Mouse (Mus musculus): ENCODE data around the gene Kank1. TPM values are rescaled to one million over a fixed set of nuclear protein-coding genes. Genes with fewer than 3 reads are reported as not detected.

The Kank1 gene
- polyA plus RNA-seq, 1 experiment = 6.3 TPM

DNA sequence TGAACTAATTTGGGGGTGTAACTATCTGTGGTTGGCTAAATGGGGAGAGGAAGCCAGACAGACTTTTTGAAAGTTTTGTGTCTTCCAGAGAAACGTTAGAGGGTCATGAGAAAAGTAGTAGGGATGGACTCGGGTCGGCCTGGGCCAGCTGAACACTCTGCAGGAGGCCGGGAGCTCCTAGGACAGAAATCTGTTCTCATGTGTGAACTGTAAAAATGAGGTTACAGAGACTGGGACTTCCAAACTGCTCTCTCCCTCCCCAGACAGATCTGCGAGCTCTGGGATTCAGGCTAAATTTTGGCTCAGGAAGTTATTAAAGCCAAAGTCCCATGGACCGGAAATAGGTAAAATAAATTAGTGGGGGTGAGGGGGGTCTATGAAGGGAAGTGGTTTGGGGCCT, 198.0 kb downstream of the Kank1 start:
- WGBS = 80% methylated on average over 6 of the region's 6 CpGs
- Histone ChIP-seq H3K4me1 (ENCODE audit: control insufficient read depth, insufficient read depth, insufficient read length, low read length) (no peaks in the 10 kb centered on the region), H3K36me3 (ENCODE audit: control insufficient read depth, insufficient read depth, low read length) (peaks cover 24% of the 10 kb centered on the region)

DNA sequence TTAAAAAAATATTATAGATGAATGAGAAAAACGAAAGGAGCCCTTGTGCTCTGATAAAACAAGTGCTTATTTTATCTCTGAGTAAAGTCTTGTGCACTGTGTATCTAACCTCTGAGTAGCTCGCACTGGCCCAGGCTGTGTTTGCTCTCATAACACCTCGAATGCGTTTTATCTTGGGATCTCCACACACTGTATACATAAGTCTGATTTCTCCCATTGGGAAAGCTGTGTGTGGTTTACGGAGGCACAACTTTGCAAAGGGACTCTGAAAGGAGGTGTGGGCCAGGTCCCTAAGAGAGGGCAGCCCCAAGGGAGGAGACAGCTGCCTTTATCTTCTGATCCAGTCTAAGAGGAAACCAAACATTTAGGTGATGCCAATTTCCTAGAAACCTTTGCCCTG, 198.6 kb downstream of the Kank1 start:
- Histone ChIP-seq H3K36me3 (ENCODE audit: control insufficient read depth, insufficient read depth, low read length) (peaks cover 20% of the 10 kb centered on the region), H3K4me3 (ENCODE audit: low read depth, low read length) (no peak overlapping the region), H3K27me3 (ENCODE audit: control insufficient read depth, insufficient read depth, low read length) (no peaks in the 10 kb centered on the region), H3K27ac (ENCODE audit: insufficient read depth, low read depth, low read length) (no peak overlapping the region), H3K4me1 (ENCODE audit: control insufficient read depth, insufficient read depth, insufficient read length, low read length) (no peaks in the 10 kb centered on the region)
- whole genome bisulfite sequencing = 46% methylated on average over 5 of the region's 5 CpGs
- TF ChIP-seq POLR2A (IDR thresholded peaks at IDR 0.05; ENCODE audit: low read depth, low read length) (no peak), CTCF (IDR thresholded peaks at IDR 0.05; ENCODE audit: extremely low read depth, insufficient read length, insufficient replicate concordance, low read depth, low read length) (no peak)

More for the DNA sequence above, 198.0 kb downstream of the Kank1 start:
- no peaks in the 10 kb centered on the region for H3K27me3 ChIP-seq (ENCODE audit: control insufficient read depth, insufficient read depth, low read length)
- H3K27ac ChIP-seq (ENCODE audit: insufficient read depth, low read depth, low read length) = no peak overlapping the region
- no peak overlapping the region for H3K4me3 ChIP-seq (ENCODE audit: low read depth, low read length)
- TF ChIP-seq CTCF (IDR thresholded peaks at IDR 0.05; ENCODE audit: extremely low read depth, insufficient read length, insufficient replicate concordance, low read depth, low read length) = no peak
- no peak for TF ChIP-seq POLR2A (IDR thresholded peaks at IDR 0.05; ENCODE audit: low read depth, low read length)

DNA sequence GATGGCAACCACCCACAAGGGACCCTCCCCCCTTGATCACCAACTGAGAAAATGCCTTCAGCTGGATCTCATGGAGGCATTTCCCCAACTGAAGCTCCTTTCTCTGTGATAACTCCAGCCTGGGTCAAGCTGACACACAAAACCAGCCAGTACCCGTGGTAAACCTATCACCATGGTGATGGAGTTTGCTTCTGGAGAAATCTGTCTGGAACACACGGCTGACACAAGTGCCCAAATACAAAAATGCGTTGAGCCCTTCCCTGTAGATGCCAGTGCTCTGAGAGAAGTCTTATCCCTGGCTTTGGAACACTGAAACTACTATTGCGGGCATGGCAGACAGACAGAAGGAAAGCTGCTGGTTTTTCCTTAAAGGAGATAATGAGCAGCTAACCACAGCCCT, 199.4 kb downstream of the Kank1 start:
- 80% methylated on average over 4 of the region's 4 CpGs for WGBS
- TF ChIP-seq CTCF (IDR thresholded peaks at IDR 0.05; ENCODE audit: extremely low read depth, insufficient read length, insufficient replicate concordance, low read depth, low read length) (no peak), POLR2A (IDR thresholded peaks at IDR 0.05; ENCODE audit: low read depth, low read length) (no peak)
- peaks cover 16% of the 10 kb centered on the region for H3K36me3 ChIP-seq (ENCODE audit: control insufficient read depth, insufficient read depth, low read length)

DNA sequence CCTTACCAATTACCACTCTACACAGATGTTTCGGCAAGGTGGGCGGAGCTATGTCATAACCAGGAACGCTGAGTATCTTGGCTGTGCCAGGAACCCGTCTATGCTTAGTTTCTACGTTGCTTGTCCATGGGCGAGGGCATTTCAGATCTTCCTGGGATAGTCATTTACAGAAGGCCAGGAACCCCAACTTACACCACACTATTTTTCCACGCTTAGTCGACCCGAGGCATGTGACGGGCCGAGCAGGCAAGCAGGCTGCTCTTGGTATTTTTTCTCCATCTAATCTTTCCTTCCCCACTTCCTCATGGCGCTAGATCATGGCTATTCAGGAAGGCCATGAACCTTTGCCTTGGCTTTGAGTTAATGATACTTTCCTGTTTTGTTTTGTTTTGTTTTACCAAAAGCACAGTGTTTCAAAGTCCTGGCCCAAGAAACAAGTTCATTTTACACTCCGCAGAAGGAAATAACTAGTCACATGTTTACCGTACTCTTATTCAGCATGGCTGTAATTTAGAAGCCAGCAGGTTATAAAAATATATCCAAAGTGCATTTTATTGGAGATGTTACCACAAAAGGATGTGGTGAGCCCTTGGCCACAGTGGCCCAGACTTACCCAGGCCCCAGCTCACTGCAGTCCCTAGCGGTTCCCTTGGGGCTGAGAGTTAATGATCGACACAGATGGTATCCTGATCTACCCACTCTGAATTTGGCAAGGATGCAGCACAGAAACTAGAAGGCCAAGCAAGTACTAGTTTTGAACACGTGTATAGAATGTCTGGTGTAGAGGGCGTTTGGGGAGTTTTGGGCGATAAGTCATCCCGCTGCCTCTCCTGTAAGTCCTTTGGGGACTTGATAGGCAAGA, 200.2 kb downstream of the Kank1 start:
- H3K36me3 ChIP-seq (ENCODE audit: control insufficient read depth, insufficient read depth, low read length) = peaks cover 11% of the 10 kb centered on the region
- no peak overlapping the region for H3K4me3 ChIP-seq (ENCODE audit: low read depth, low read length)
- H3K4me1 ChIP-seq (ENCODE audit: control insufficient read depth, insufficient read depth, insufficient read length, low read length) = no peaks in the 10 kb centered on the region
- no peak overlapping the region for H3K27ac ChIP-seq (ENCODE audit: insufficient read depth, low read depth, low read length)
- TF ChIP-seq CTCF (IDR thresholded peaks at IDR 0.05; ENCODE audit: extremely low read depth, insufficient read length, insufficient replicate concordance, low read depth, low read length) (no peak), POLR2A (IDR thresholded peaks at IDR 0.05; ENCODE audit: low read depth, low read length) (no peak)
- WGBS = 82% methylated on average over 20 of the region's 20 CpGs
- no peaks in the 10 kb centered on the region for H3K27me3 ChIP-seq (ENCODE audit: control insufficient read depth, insufficient read depth, low read length)

More for the DNA sequence above, 199.4 kb downstream of the Kank1 start:
- Histone ChIP-seq H3K4me1 (ENCODE audit: control insufficient read depth, insufficient read depth, insufficient read length, low read length) (no peaks in the 10 kb centered on the region), H3K27ac (ENCODE audit: insufficient read depth, low read depth, low read length) (no peak overlapping the region), H3K4me3 (ENCODE audit: low read depth, low read length) (no peak overlapping the region), H3K27me3 (ENCODE audit: control insufficient read depth, insufficient read depth, low read length) (no peaks in the 10 kb centered on the region)

DNA sequence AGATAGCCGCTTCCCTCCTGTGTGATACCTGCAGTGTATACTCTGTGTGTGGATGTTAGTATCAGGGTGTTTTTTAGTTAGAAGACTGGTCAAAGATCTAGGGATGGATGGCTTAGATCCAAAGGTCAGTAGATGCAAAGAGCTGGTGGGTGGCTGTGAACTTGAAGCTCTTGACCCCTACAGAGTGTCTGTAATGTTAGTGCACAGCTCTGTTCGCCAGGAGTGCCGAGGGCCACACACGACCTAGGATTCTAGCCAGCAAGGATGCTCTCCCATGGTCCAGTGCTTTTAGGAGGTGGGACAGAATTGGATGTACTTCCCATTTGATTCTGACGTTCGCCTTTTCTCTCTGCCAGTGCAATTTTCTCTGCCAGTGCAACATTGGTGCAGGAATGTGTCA, 201.5 kb downstream of the Kank1 start:
- peaks cover 6% of the 10 kb centered on the region for H3K36me3 ChIP-seq (ENCODE audit: control insufficient read depth, insufficient read depth, low read length)
- TF ChIP-seq CTCF (IDR thresholded peaks at IDR 0.05; ENCODE audit: extremely low read depth, insufficient read length, insufficient replicate concordance, low read depth, low read length) = no peak
- TF ChIP-seq POLR2A (IDR thresholded peaks at IDR 0.05; ENCODE audit: low read depth, low read length) = no peak

DNA sequence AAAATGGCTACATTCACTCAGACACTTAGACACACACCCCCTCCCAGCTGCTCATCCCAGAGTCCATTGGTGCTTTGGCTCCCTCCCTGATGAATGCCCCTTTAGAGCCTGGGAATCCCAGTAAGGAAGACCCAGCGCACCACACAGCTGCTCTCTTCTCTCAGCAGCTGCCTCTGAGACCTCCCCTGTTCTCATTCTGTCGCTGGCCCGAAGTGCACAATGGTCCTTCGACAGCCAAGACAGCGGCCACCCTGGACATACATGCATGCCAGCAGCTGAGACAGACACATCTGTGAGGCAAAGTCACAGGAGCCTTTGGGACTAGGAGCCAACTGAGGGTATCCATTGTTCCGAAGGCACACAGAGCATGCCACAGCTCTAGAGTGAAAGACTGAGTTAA, 203.0 kb downstream of the Kank1 start:
- Histone ChIP-seq H3K4me3 (ENCODE audit: low read depth, low read length) (no peak overlapping the region), H3K36me3 (ENCODE audit: control insufficient read depth, insufficient read depth, low read length) (no peaks in the 10 kb centered on the region; the same call in 1 of the 2 replicates), H3K27me3 (ENCODE audit: control insufficient read depth, insufficient read depth, low read length) (no peaks in the 10 kb centered on the region), H3K4me1 (ENCODE audit: control insufficient read depth, insufficient read depth, insufficient read length, low read length) (no peaks in the 10 kb centered on the region), H3K27ac (ENCODE audit: insufficient read depth, low read depth, low read length) (no peak overlapping the region)
- TF ChIP-seq CTCF (IDR thresholded peaks at IDR 0.05; ENCODE audit: extremely low read depth, insufficient read length, insufficient replicate concordance, low read depth, low read length) = no peak
- WGBS = 88% methylated on average over 6 of the region's 6 CpGs

More for the DNA sequence above, 201.5 kb downstream of the Kank1 start:
- Histone ChIP-seq H3K27ac (ENCODE audit: insufficient read depth, low read depth, low read length) (no peak overlapping the region), H3K4me3 (ENCODE audit: low read depth, low read length) (no peak overlapping the region), H3K4me1 (ENCODE audit: control insufficient read depth, insufficient read depth, insufficient read length, low read length) (no peaks in the 10 kb centered on the region), H3K27me3 (ENCODE audit: control insufficient read depth, insufficient read depth, low read length) (no peaks in the 10 kb centered on the region)
- WGBS = 91% methylated on average over 6 of the region's 6 CpGs

DNA sequence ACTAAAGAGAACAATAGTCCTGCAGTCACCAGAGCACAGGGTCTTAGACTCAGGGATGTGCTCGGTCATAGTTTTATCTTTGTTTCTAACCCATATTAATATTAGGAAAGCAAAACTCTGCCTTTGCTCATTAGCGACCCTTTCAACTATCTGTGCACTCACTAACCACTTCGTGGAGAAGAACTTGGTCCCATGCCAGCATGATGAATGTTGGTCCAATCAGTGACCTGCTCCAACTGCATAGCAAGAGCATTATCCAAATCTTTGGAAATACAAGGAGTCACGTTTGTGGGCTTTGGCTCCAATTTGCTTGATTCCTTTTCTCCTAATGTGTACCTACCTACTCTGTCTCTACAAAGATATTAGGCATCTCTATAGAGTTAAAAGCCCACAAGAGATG, 204.0 kb downstream of the Kank1 start:
- no peaks in the 10 kb centered on the region for H3K4me1 ChIP-seq (ENCODE audit: control insufficient read depth, insufficient read depth, insufficient read length, low read length)
- TF ChIP-seq CTCF (IDR thresholded peaks at IDR 0.05; ENCODE audit: extremely low read depth, insufficient read length, insufficient replicate concordance, low read depth, low read length) (no peak), POLR2A (IDR thresholded peaks at IDR 0.05; ENCODE audit: low read depth, low read length) (no peak)
- no peaks in the 10 kb centered on the region for H3K27me3 ChIP-seq (ENCODE audit: control insufficient read depth, insufficient read depth, low read length)
- no peaks in the 10 kb centered on the region for H3K36me3 ChIP-seq (ENCODE audit: control insufficient read depth, insufficient read depth, low read length)
- WGBS = 60% methylated on average over 4 of the region's 4 CpGs
- no peak overlapping the region for H3K4me3 ChIP-seq (ENCODE audit: low read depth, low read length)
- H3K27ac ChIP-seq (ENCODE audit: insufficient read depth, low read depth, low read length) = no peak overlapping the region
